Mouse (Mus musculus): Measurements from ENCODE around the gene Med25. TPM values are rescaled to one million over a fixed set of nuclear protein-coding genes. Genes with fewer than 3 reads are reported as not detected.
"Not testable (repeated sequence)": the region's sequence is repeated elsewhere in the genome, so short reads cannot be mapped to it uniquely, and the experiment has no call there.

Gene Med25
- total RNA-seq, 2 experiments from 2014 or later = 18.1 to 71.7 TPM

- ATAC-seq (replicated peaks; ENCODE audit: low FRiP score, low TSS enrichment, poor library complexity, severe bottlenecking) = no peak
These were observed 2.7 kb upstream of the Med25 start for GRCm38 (mm10) chr7:44895206-44895592.

GRCm38 (mm10) chr7:44894175-44894574, 1.7 kb upstream of the Med25 start:
- no peak for ATAC-seq (replicated peaks; ENCODE audit: low FRiP score, low TSS enrichment, poor library complexity, severe bottlenecking)

- ATAC-seq (replicated peaks; ENCODE audit: low FRiP score, low TSS enrichment, poor library complexity, severe bottlenecking) = no peak
These were observed 685 bp upstream of the Med25 start for GRCm38 (mm10) chr7:44893197-44893596.

GRCm38 (mm10) chr7:44891611-44892010, 901 bp downstream of the Med25 start:
- ATAC-seq (replicated peaks; ENCODE audit: low FRiP score, low TSS enrichment, poor library complexity, severe bottlenecking) = no peak

- no peak for ATAC-seq (replicated peaks; ENCODE audit: low FRiP score, low TSS enrichment, poor library complexity, severe bottlenecking)
These were observed 1.8 kb downstream of the Med25 start for GRCm38 (mm10) chr7:44890737-44891136.

GRCm38 (mm10) chr7:44890180-44890579, 2.3 kb downstream of the Med25 start:
- no peak for ATAC-seq (replicated peaks; ENCODE audit: low FRiP score, low TSS enrichment, poor library complexity, severe bottlenecking)

- no peak for ATAC-seq (replicated peaks; ENCODE audit: low FRiP score, low TSS enrichment, poor library complexity, severe bottlenecking)
These were observed 4.0 kb downstream of the Med25 start for GRCm38 (mm10) chr7:44888256-44889105.

GRCm38 (mm10) chr7:44886964-44887363, 5.5 kb downstream of the Med25 start:
- ATAC-seq (replicated peaks; ENCODE audit: low FRiP score, low TSS enrichment, poor library complexity, severe bottlenecking) = no peak

- no peak for ATAC-seq (replicated peaks; ENCODE audit: low FRiP score, low TSS enrichment, poor library complexity, severe bottlenecking)
These were observed 7.9 kb downstream of the Med25 start for GRCm38 (mm10) chr7:44884637-44885036.

- no peak for ATAC-seq (replicated peaks; ENCODE audit: low FRiP score, low TSS enrichment, poor library complexity, severe bottlenecking)
These were observed 9.5 kb downstream of the Med25 start for GRCm38 (mm10) chr7:44883036-44883435.

- ATAC-seq (replicated peaks; ENCODE audit: low FRiP score, low TSS enrichment, poor library complexity, severe bottlenecking) = no peak
These were observed 14.7 kb downstream of the Med25 start for GRCm38 (mm10) chr7:44877833-44878232.

GRCm38 (mm10) chr7:44871774-44872173, 20.7 kb downstream of the Med25 start:
- not testable (repeated sequence) for ATAC-seq (replicated peaks; ENCODE audit: low FRiP score, low TSS enrichment, poor library complexity, severe bottlenecking)

- no peak for ATAC-seq (replicated peaks; ENCODE audit: low FRiP score, low TSS enrichment, poor library complexity, severe bottlenecking)
These were observed 21.3 kb downstream of the Med25 start for GRCm38 (mm10) chr7:44871181-44871580.

- ATAC-seq (replicated peaks; ENCODE audit: low FRiP score, low TSS enrichment, poor library complexity, severe bottlenecking) = no peak
These were observed 21.9 kb downstream of the Med25 start for GRCm38 (mm10) chr7:44870614-44871013.

GRCm38 (mm10) chr7:44869697-44870528, 22.6 kb downstream of the Med25 start, which contains the start of gene Ptov1:
Gene Ptov1 (minus strand): TSS chr7:44869788.
- peak; percentile 84 for ATAC-seq (replicated peaks; ENCODE audit: low FRiP score, low TSS enrichment, poor library complexity, severe bottlenecking)

GRCm38 (mm10) chr7:44868919-44869696, 23.4 kb downstream of the Med25 start:
- no peak for ATAC-seq (replicated peaks; ENCODE audit: low FRiP score, low TSS enrichment, poor library complexity, severe bottlenecking)

- ATAC-seq (replicated peaks; ENCODE audit: low FRiP score, low TSS enrichment, poor library complexity, severe bottlenecking) = no peak
These were observed 24.0 kb downstream of the Med25 start for GRCm38 (mm10) chr7:44868465-44868864.

- no peak for ATAC-seq (replicated peaks; ENCODE audit: low FRiP score, low TSS enrichment, poor library complexity, severe bottlenecking)
These were observed 24.7 kb downstream of the Med25 start for GRCm38 (mm10) chr7:44867802-44868201.

- ATAC-seq (replicated peaks; ENCODE audit: low FRiP score, low TSS enrichment, poor library complexity, severe bottlenecking) = no peak
These were observed 25.4 kb downstream of the Med25 start for GRCm38 (mm10) chr7:44867010-44867702.

All from megakaryocyte-erythroid progenitor cell, adult 5-6 weeks (primary cell).